Mouse (Mus musculus): ENCODE results near the gene Socs7. TPM values are rescaled to one million over a fixed set of nuclear protein-coding genes. Genes with fewer than 3 reads are reported as not detected.
A peak's percentile ranks its signal among the peaks of the same experiment; 100 is the strongest.

Gene Socs7
- polyA plus RNA-seq, 1 experiment from 2014 or later, result 3.6 TPM

DNA sequence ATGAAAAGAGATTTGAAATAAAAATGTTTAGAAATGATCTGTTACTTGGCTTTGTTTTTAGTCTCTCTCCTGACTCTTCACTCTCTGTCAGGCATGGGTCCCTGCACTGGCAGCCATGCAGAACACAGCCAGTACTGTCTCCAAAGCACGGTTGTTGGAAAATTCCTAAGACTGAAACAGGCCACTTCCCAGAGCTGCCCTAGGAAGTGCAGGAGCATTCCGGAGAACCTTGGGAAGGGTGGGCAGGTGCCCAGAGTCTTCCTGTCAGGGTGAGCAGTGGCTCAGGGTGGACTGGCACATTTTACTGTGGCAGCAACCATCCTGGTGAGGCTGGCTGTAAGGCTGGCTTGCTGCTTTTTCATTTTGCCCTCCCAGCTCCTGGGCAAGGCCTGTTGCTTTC is 36.2 kb downstream of the Socs7 start:
- H3K36me3 ChIP-seq, result peaks cover 10% of the 10 kb centered on the region
- H3K27ac ChIP-seq, result 0 out of 2 replicates have a peak overlapping the region, but pooled peaks have one; percentile 10
- ATAC-seq (ENCODE audit: borderline replicate concordance, extremely low read depth, low FRiP score, low TSS enrichment), result no peak
- H3K4me3 ChIP-seq, result no peak overlapping the region
- no peaks in the 10 kb centered on the region for H3K27me3 ChIP-seq
- peaks cover 9% of the 10 kb centered on the region for H3K4me1 ChIP-seq
- 79% methylated on average over 2 of the region's 2 CpGs for whole genome bisulfite sequencing
- H3K9me3 ChIP-seq, result no peaks in the 10 kb centered on the region
- H3K4me2 ChIP-seq, result no peak overlapping the region
- H3K9ac ChIP-seq, result no peak overlapping the region

GRCm38 (mm10) chr11:97399958-97400710 is 37.8 kb downstream of the Socs7 start:
- H3K27me3 ChIP-seq, result no peaks in the 10 kb centered on the region; the same call in 1 of the 2 replicates
- WGBS, result 3% methylated on average over 23 of the region's 23 CpGs
- peaks cover 19% of the 10 kb centered on the region for H3K4me1 ChIP-seq
- H3K9ac ChIP-seq, result no peak overlapping the region
- peak overlapping the region; percentile 69 for H3K4me2 ChIP-seq
- H3K36me3 ChIP-seq, result peaks cover 3% of the 10 kb centered on the region
- H3K27ac ChIP-seq, result no peak overlapping the region
- peak; percentile 69 for ATAC-seq (ENCODE audit: borderline replicate concordance, extremely low read depth, low FRiP score, low TSS enrichment)
- H3K9me3 ChIP-seq, result no peaks in the 10 kb centered on the region
- H3K4me3 ChIP-seq, result peak overlapping the region; percentile 32

GRCm38 (mm10) chr11:97401082-97401481 is 38.7 kb downstream of the Socs7 start:
- H3K9me3 ChIP-seq, result no peaks in the 10 kb centered on the region
- H3K4me2 ChIP-seq, result no peak overlapping the region
- WGBS, result 14% methylated on average over 6 of the region's 6 CpGs
- H3K9ac ChIP-seq, result no peak overlapping the region
- H3K4me1 ChIP-seq, result peaks cover 29% of the 10 kb centered on the region
- peaks cover 8% of the 10 kb centered on the region; the same call in 1 of the 2 replicates for H3K27me3 ChIP-seq
- ATAC-seq (ENCODE audit: borderline replicate concordance, extremely low read depth, low FRiP score, low TSS enrichment), result no peak
- no peak overlapping the region for H3K4me3 ChIP-seq
- H3K36me3 ChIP-seq, result no peaks in the 10 kb centered on the region; the same call in 1 of the 2 replicates
- no peak overlapping the region for H3K27ac ChIP-seq

GRCm38 (mm10) chr11:97401686-97402435 is 39.5 kb downstream of the Socs7 start:
- Histone ChIP-seq H3K9ac (no peak overlapping the region), H3K9me3 (no peaks in the 10 kb centered on the region), H3K4me1 (peaks cover 37% of the 10 kb centered on the region), H3K4me2 (no peak overlapping the region), H3K36me3 (no peaks in the 10 kb centered on the region; the same call in 1 of the 2 replicates), H3K27me3 (peaks cover 8% of the 10 kb centered on the region; the same call in 1 of the 2 replicates), H3K4me3 (no peak overlapping the region), H3K27ac (no peak overlapping the region)
- ATAC-seq (ENCODE audit: borderline replicate concordance, extremely low read depth, low FRiP score, low TSS enrichment), result no peak
- WGBS, result 66% methylated on average over 3 of the region's 3 CpGs

DNA sequence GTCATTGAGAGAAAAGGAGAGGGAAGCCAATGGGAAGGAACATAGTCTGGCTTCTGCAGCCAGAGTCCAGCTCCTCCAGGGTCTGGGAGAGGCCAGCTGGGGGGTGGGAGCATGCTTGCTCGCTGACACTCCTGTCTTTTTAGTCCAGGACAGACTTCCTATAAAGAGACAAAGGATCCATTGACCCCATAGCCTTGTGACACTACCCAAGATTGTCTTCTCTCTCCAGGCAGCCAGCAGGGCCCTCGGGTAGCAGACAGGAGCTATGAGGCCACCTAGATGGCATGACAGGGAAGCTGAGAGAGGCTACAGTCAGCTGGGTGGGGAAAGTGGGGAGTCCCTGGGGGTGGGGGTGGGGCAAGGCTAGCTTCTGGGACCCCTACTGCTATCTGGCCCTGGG is 40.4 kb downstream of the Socs7 start:
- Histone ChIP-seq H3K36me3 (no peaks in the 10 kb centered on the region; the same call in 1 of the 2 replicates), H3K27ac (no peak overlapping the region), H3K9me3 (no peaks in the 10 kb centered on the region), H3K4me3 (no peak overlapping the region), H3K9ac (no peak overlapping the region), H3K27me3 (peaks cover 8% of the 10 kb centered on the region; the same call in 1 of the 2 replicates), H3K4me1 (peaks cover 41% of the 10 kb centered on the region), H3K4me2 (no peak overlapping the region)
- ATAC-seq (ENCODE audit: borderline replicate concordance, extremely low read depth, low FRiP score, low TSS enrichment), result no peak
- 28% methylated on average over 2 of the region's 2 CpGs for WGBS

- Histone ChIP-seq H3K4me2 (peak overlapping the region; percentile 98), H3K4me1 (peaks cover 41% of the 10 kb centered on the region), H3K36me3 (no peaks in the 10 kb centered on the region; the same call in 1 of the 2 replicates), H3K27me3 (peaks cover 8% of the 10 kb centered on the region; the same call in 1 of the 2 replicates), H3K4me3 (no peak overlapping the region), H3K9me3 (no peaks in the 10 kb centered on the region), H3K27ac (no peak overlapping the region), H3K9ac (no peak overlapping the region)
- no peak for ATAC-seq (ENCODE audit: borderline replicate concordance, extremely low read depth, low FRiP score, low TSS enrichment)
- WGBS, result 30% methylated on average over 8 of the region's 8 CpGs
Measured at GRCm38 (mm10) chr11:97403614-97404183, 41.3 kb downstream of the Socs7 start.

GRCm38 (mm10) chr11:97404184-97404760 is 41.9 kb downstream of the Socs7 start:
- under 1% methylated on average over 50 of the region's 61 CpGs for WGBS

GRCm38 (mm10) chr11:97404761-97405190 is 42.4 kb downstream of the Socs7 start:
- 3% methylated on average over 11 of the region's 11 CpGs for WGBS
- ATAC-seq (ENCODE audit: borderline replicate concordance, extremely low read depth, low FRiP score, low TSS enrichment), result peak; percentile 24

More at GRCm38 (mm10) chr11:97404184-97404760, 41.9 kb downstream of the Socs7 start:
- Histone ChIP-seq H3K9me3 (no peaks in the 10 kb centered on the region), H3K27me3 (peaks cover 8% of the 10 kb centered on the region; the same call in 1 of the 2 replicates), H3K9ac (peak overlapping the region; percentile 33), H3K4me3 (peak overlapping the region; percentile 51), H3K4me1 (peaks cover 41% of the 10 kb centered on the region), H3K4me2 (peak overlapping the region; percentile 98), H3K36me3 (no peaks in the 10 kb centered on the region; the same call in 1 of the 2 replicates), H3K27ac (no peak overlapping the region)
- peak; percentile 50 for ATAC-seq (ENCODE audit: borderline replicate concordance, extremely low read depth, low FRiP score, low TSS enrichment)

DNA sequence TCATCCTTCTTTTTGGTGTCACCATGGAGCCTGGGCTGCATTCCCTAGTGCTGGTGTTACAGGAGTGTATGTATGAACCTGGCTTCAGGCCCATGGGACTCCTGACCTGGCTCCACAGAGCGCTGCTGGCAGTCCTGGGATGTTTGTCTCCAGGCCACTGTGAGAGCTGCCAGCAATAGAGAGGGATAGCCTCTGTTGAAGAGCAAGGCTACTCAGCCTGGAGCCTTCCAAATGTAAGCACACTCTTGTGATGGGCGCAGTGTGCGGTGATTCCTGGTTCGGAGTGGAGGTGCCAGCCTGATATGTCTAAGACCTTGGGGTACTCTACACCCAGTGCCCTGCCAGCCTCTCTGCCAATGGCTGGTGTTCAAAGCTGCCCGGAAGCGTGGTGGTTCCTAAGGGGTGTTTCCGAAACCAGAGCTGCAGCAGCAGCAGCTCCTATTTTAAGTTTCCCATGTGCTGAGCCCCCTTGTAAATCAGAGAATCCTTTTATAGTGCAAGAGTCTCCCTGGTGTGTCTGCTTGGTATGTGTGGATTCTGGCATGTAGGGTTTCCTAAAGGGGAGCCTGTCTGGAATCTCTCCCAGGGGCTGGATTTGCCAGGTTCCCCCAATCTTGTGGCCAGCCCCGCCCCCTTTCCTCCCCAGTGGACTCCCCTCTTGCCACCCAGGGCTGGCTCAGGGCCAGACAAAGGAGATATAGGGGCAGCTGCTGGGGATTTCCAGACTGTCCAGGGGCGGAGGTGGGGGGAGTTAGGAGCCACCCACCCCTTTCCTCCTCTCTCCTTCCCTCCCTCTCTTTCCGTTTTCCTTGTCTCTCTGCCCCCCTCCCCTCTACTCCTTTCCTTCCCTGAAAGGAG is 44.0 kb downstream of the Socs7 start:
- no peaks in the 10 kb centered on the region for H3K36me3 ChIP-seq
- H3K27me3 ChIP-seq, result peaks cover 8% of the 10 kb centered on the region; the same call in 1 of the 2 replicates
- peak overlapping the region; percentile 34; the same call in 1 of the 2 replicates for H3K27ac ChIP-seq
- peaks cover 32% of the 10 kb centered on the region for H3K4me1 ChIP-seq
- H3K9ac ChIP-seq, result no peak overlapping the region
- H3K4me3 ChIP-seq, result no peak overlapping the region
- no peak overlapping the region for H3K4me2 ChIP-seq
- 52% methylated on average over 10 of the region's 10 CpGs for WGBS
- no peaks in the 10 kb centered on the region for H3K9me3 ChIP-seq
- ATAC-seq (ENCODE audit: borderline replicate concordance, extremely low read depth, low FRiP score, low TSS enrichment), result no peak

More at GRCm38 (mm10) chr11:97404761-97405190, 42.4 kb downstream of the Socs7 start:
- peaks cover 8% of the 10 kb centered on the region; the same call in 1 of the 2 replicates for H3K27me3 ChIP-seq
- peak overlapping the region; percentile 51 for H3K4me3 ChIP-seq
- H3K4me2 ChIP-seq, result peak overlapping the region; percentile 98
- H3K36me3 ChIP-seq, result no peaks in the 10 kb centered on the region
- peaks cover 41% of the 10 kb centered on the region for H3K4me1 ChIP-seq
- H3K9me3 ChIP-seq, result no peaks in the 10 kb centered on the region
- peak overlapping the region; percentile 33 for H3K9ac ChIP-seq
- H3K27ac ChIP-seq, result no peak overlapping the region

DNA sequence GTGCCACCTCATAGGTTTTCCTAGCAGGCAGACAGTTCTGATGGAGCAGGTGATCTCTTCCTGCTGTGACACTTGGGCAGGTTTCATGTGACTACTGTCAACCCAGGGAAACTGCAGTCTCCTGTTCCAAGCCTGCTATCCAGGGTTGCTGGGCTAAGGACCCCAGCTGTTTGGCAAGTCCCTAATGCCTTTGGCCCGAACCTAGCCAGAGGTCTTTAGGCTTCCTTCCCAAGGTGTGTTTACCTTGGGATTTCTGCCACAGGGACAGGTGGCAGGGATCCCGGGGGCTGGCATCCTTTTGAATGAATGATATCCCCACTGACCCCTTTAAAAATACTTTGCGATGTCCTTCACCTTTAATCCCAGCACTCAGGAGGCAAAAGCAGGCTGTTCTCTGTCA is 45.1 kb downstream of the Socs7 start:
- H3K9me3 ChIP-seq, result no peaks in the 10 kb centered on the region
- no peaks in the 10 kb centered on the region for H3K36me3 ChIP-seq
- H3K27ac ChIP-seq, result no peak overlapping the region
- no peak for ATAC-seq (ENCODE audit: borderline replicate concordance, extremely low read depth, low FRiP score, low TSS enrichment)
- no peak overlapping the region for H3K4me3 ChIP-seq
- peaks cover 32% of the 10 kb centered on the region for H3K4me1 ChIP-seq
- no peak overlapping the region for H3K4me2 ChIP-seq
- WGBS, result 69% methylated on average over 3 of the region's 3 CpGs
- H3K27me3 ChIP-seq, result peaks cover 8% of the 10 kb centered on the region; the same call in 1 of the 2 replicates
- no peak overlapping the region for H3K9ac ChIP-seq

All from lung, embryonic 15.5 days (tissue).